In genomic region chr15:86199482-86199881, GRCm38 (mm10) we compare ENCODE assay signal across 21 mouse cellular contexts.
"Had no signal": no experiment of that assay in that cellular context is flagged by ENCODE, and none has a peak within 500 bp of the region (broad histone marks: within the 10 kb centered on the region; RNA-seq: fewer than 3 reads in every experiment).

No protein-coding gene starts in this region.

- H3K36me3 ChIP-seq: limb, embryonic 10.5 days; limb, embryonic 13.5 days; liver, embryonic 12.5 days; liver, embryonic 15.5 days; lung, embryonic 15.5 days had no signal

- H3K27me3 ChIP-seq: limb, embryonic 13.5 days; liver, embryonic 15.5 days; lung, embryonic 15.5 days had no signal

- H3K9ac ChIP-seq: limb, embryonic 13.5 days; liver, embryonic 12.5 days; liver, embryonic 15.5 days; lung, embryonic 15.5 days had no signal

- H3K4me2 ChIP-seq: limb, embryonic 13.5 days; liver, embryonic 12.5 days; liver, embryonic 15.5 days; lung, embryonic 15.5 days had no signal

- H3K27ac ChIP-seq: limb, embryonic 10.5 days; limb, embryonic 13.5 days; liver, embryonic 12.5 days; liver, embryonic 15.5 days; lung, embryonic 15.5 days; stomach, postnatal 0 days had no signal

- DNase-seq: kidney, adult 8-10 months; kidney, postnatal 36 days; layer of hippocampus, adult 9-11 months; liver; lung, adult 18-20 months; lung, postnatal 10 days; lung, postnatal 36 days; midbrain, embryonic 14.5 days; right cerebral cortex, postnatal 14 days; right cerebral cortex, postnatal 4 days; thymus, adult 2 months; thymus, postnatal 14 days; thymus, postnatal 4 days had no signal

- H3K9me3 ChIP-seq: limb, embryonic 10.5 days; limb, embryonic 13.5 days; liver, embryonic 12.5 days; liver, embryonic 15.5 days; lung, embryonic 15.5 days had no signal

- H3K4me3 ChIP-seq: limb, embryonic 10.5 days; limb, embryonic 13.5 days; liver, embryonic 12.5 days; liver, embryonic 15.5 days; lung, embryonic 15.5 days had no signal

- ATAC-seq: inflammation-experienced regulatory T-cells, adult 6 months; intestine, embryonic 16.5 days; liver, embryonic 12.5 days had no signal
